Mouse (Mus musculus) midbrain, embryonic 14.5 days (tissue): ENCODE results near the gene Slc7a5. TPM values are rescaled to one million over a fixed set of nuclear protein-coding genes. Genes with fewer than 3 reads are reported as not detected.

Experiments
- ATAC-seq: fragments of 200-750 bp; cut with Nextera tagmentation; 2 replicates; pipeline ENCODE4 v1.8.0; 2017; ENCODE audit warnings: moderate number of reproducible peaks, moderate library complexity; ENCODE audit not compliant: low FRiP score, low TSS enrichment
- DNase-seq: peaks from one replicate; pipeline ENCODE4 v3.0.0-alpha.2; 2015
- H3K27ac ChIP-seq: fragments of 300-500 bp; sonication (generic); replicated peaks from 2 replicates; pipeline ENCODE4 v1.5.1; 2014; ENCODE audit warnings: mild to moderate bottlenecking, low read depth, low read length, moderate library complexity
- H3K27me3 ChIP-seq: fragments of 300-500 bp; sonication (generic); 2 replicates; pipeline ENCODE4 v1.6.1; 2014; ENCODE audit warnings: low read length, control low read depth, mixed read lengths; ENCODE audit not compliant: control insufficient read depth, insufficient read depth
- H3K36me3 ChIP-seq: fragments of 300-500 bp; sonication (generic); 2 replicates; pipeline ENCODE4 v1.6.1; 2014; ENCODE audit warnings: low read length, control low read depth; ENCODE audit not compliant: control insufficient read depth, insufficient read depth
- H3K4me1 ChIP-seq: fragments of 300-500 bp; sonication (generic); 2 replicates; pipeline ENCODE4 v1.6.1; 2014; ENCODE audit warnings: mild to moderate bottlenecking, antibody characterized with exemption, low read length, control low read depth; ENCODE audit not compliant: control insufficient read depth, insufficient read depth
- H3K4me2 ChIP-seq: fragments of 300-500 bp; sonication (generic); 2 replicates; pipeline ENCODE4 v1.6.1; 2014; ENCODE audit warnings: mild to moderate bottlenecking, low read length, moderate library complexity
- H3K4me3 ChIP-seq: fragments of 300-500 bp; sonication (generic); replicated peaks from 2 replicates; pipeline ENCODE4 v1.5.1; 2014; ENCODE audit warnings: low read depth, low read length
- H3K9ac ChIP-seq: fragments of 300-500 bp; sonication (generic); replicated peaks from 2 replicates; pipeline ENCODE4 v1.6.1; 2014; ENCODE audit warnings: mild to moderate bottlenecking, low read length, moderate library complexity
- H3K9me3 ChIP-seq: fragments of 300-500 bp; sonication (generic); 2 replicates; pipeline ENCODE4 v1.6.1; 2016; ENCODE audit warnings: low read length, control low read depth, mixed read lengths; ENCODE audit not compliant: control insufficient read depth
- WGBS: fragments of 180-500 bp; shearing (Covaris S2); extraction: QIAGEN DNeasy Blood & Tissue Kit; methylation state at CpG from one replicate; pipeline ENCODE4 v1.1.7; 2014; 5-methylcytosine and 5-hydroxymethylcytosine counted together
- polyA plus RNA-seq: library from polyadenylated mRNA; unstranded; fragments of >200 nt; fragmentation: Nextera tagmentation; extraction: Ambion mirVana; gene quantifications from 2 replicates; pipeline ENCODE4 v1.2.1, GENCODE M21; 2014

Slc7a5 gene
- polyA plus RNA-seq, 1 experiment from 2014 or later, result 54.0 TPM

GRCm38 (mm10) chr8:121931571-121931970 lies 24.1 kb upstream of the Slc7a5 start:
- Histone ChIP-seq H3K36me3 (no peaks in the 10 kb centered on the region), H3K9ac (no peak overlapping the region), H3K4me3 (no peak overlapping the region), H3K4me1 (peaks cover 15% of the 10 kb centered on the region), H3K9me3 (no peaks in the 10 kb centered on the region), H3K27ac (no peak overlapping the region), H3K27me3 (no peaks in the 10 kb centered on the region), H3K4me2 (no peak overlapping the region)
- DNase-seq (no peak), ATAC-seq (no peak)
- 82% methylated on average over 7 of the region's 7 CpGs for WGBS

- Histone ChIP-seq H3K4me1 (peaks cover 9% of the 10 kb centered on the region), H3K27me3 (no peaks in the 10 kb centered on the region), H3K9me3 (no peaks in the 10 kb centered on the region), H3K36me3 (no peaks in the 10 kb centered on the region), H3K27ac (no peak overlapping the region), H3K4me2 (no peak overlapping the region), H3K4me3 (no peak overlapping the region), H3K9ac (no peak overlapping the region)
- no peak for ATAC-seq
- WGBS, result 83% methylated on average over 4 of the region's 4 CpGs
- DNase-seq, result no peak
Observed at GRCm38 (mm10) chr8:121930047-121930446, 22.6 kb upstream of the Slc7a5 start.

- ATAC-seq (no peak), DNase-seq (peak; percentile 78)
- Histone ChIP-seq H3K9ac (no peak overlapping the region), H3K9me3 (no peaks in the 10 kb centered on the region), H3K4me1 (no peaks in the 10 kb centered on the region), H3K27ac (no peak overlapping the region), H3K4me2 (no peak overlapping the region), H3K27me3 (no peaks in the 10 kb centered on the region), H3K36me3 (no peaks in the 10 kb centered on the region), H3K4me3 (no peak overlapping the region)
- WGBS, result 38% methylated on average over 8 of the region's 8 CpGs
Observed at GRCm38 (mm10) chr8:121927316-121927715, 19.8 kb upstream of the Slc7a5 start.

GRCm38 (mm10) chr8:121926266-121926665 lies 18.8 kb upstream of the Slc7a5 start:
- no peak overlapping the region for H3K4me2 ChIP-seq
- ATAC-seq (no peak), DNase-seq (no peak)
- no peak overlapping the region for H3K27ac ChIP-seq
- no peak overlapping the region for H3K4me3 ChIP-seq
- no peak overlapping the region for H3K9ac ChIP-seq
- H3K27me3 ChIP-seq, result no peaks in the 10 kb centered on the region
- H3K4me1 ChIP-seq, result no peaks in the 10 kb centered on the region
- no peaks in the 10 kb centered on the region for H3K36me3 ChIP-seq
- WGBS, result 67% methylated on average over 8 of the region's 8 CpGs
- H3K9me3 ChIP-seq, result no peaks in the 10 kb centered on the region

GRCm38 (mm10) chr8:121925624-121926023 lies 18.1 kb upstream of the Slc7a5 start:
- WGBS, result 31% methylated on average over 10 of the region's 10 CpGs
- Histone ChIP-seq H3K27me3 (no peaks in the 10 kb centered on the region), H3K4me3 (no peak overlapping the region), H3K4me2 (no peak overlapping the region), H3K9me3 (no peaks in the 10 kb centered on the region), H3K4me1 (no peaks in the 10 kb centered on the region), H3K27ac (no peak overlapping the region), H3K36me3 (no peaks in the 10 kb centered on the region), H3K9ac (no peak overlapping the region)
- peak; percentile 93 for DNase-seq
- no peak for ATAC-seq

- Histone ChIP-seq H3K4me2 (no peak overlapping the region), H3K27me3 (no peaks in the 10 kb centered on the region), H3K4me1 (no peaks in the 10 kb centered on the region), H3K9me3 (no peaks in the 10 kb centered on the region), H3K36me3 (no peaks in the 10 kb centered on the region), H3K27ac (no peak overlapping the region), H3K9ac (no peak overlapping the region), H3K4me3 (no peak overlapping the region)
- DNase-seq (no peak), ATAC-seq (no peak)
- WGBS, result 85% methylated on average over 5 of the region's 5 CpGs
Observed at GRCm38 (mm10) chr8:121924681-121925080, 17.2 kb upstream of the Slc7a5 start.

GRCm38 (mm10) chr8:121922101-121922500 lies 14.6 kb upstream of the Slc7a5 start:
- no peak overlapping the region for H3K27ac ChIP-seq
- ATAC-seq, result no peak

GRCm38 (mm10) chr8:121921582-121921981 lies 14.1 kb upstream of the Slc7a5 start:
- no peaks in the 10 kb centered on the region for H3K36me3 ChIP-seq
- H3K4me2 ChIP-seq, result no peak overlapping the region
- ATAC-seq (no peak), DNase-seq (no peak)
- no peak overlapping the region for H3K4me3 ChIP-seq
- H3K27ac ChIP-seq, result peak overlapping the region; percentile 26; the same call in 1 of the 2 replicates
- no peaks in the 10 kb centered on the region for H3K9me3 ChIP-seq
- no peaks in the 10 kb centered on the region for H3K27me3 ChIP-seq
- WGBS, result 75% methylated on average over 8 of the region's 8 CpGs
- no peak overlapping the region for H3K9ac ChIP-seq
- H3K4me1 ChIP-seq, result no peaks in the 10 kb centered on the region

More at GRCm38 (mm10) chr8:121922101-121922500, 14.6 kb upstream of the Slc7a5 start:
- H3K4me2 ChIP-seq, result no peak overlapping the region
- H3K4me3 ChIP-seq, result no peak overlapping the region
- no peaks in the 10 kb centered on the region for H3K9me3 ChIP-seq
- 80% methylated on average over 8 of the region's 8 CpGs for WGBS
- peak; percentile 26 for DNase-seq
- H3K4me1 ChIP-seq, result no peaks in the 10 kb centered on the region
- H3K27me3 ChIP-seq, result no peaks in the 10 kb centered on the region
- H3K36me3 ChIP-seq, result no peaks in the 10 kb centered on the region
- H3K9ac ChIP-seq, result no peak overlapping the region

GRCm38 (mm10) chr8:121919731-121920130 lies 12.2 kb upstream of the Slc7a5 start:
- Histone ChIP-seq H3K9me3 (no peaks in the 10 kb centered on the region), H3K27me3 (no peaks in the 10 kb centered on the region), H3K4me2 (no peak overlapping the region), H3K4me3 (no peak overlapping the region), H3K27ac (no peak overlapping the region), H3K36me3 (no peaks in the 10 kb centered on the region), H3K9ac (no peak overlapping the region), H3K4me1 (no peaks in the 10 kb centered on the region)
- peak; percentile 24 for DNase-seq
- ATAC-seq, result no peak
- 51% methylated on average over 3 of the region's 3 CpGs for WGBS
